Mouse (Mus musculus): ENCODE data around the gene Atp6v0e. TPM values are rescaled to one million over a fixed set of nuclear protein-coding genes. Genes with fewer than 3 reads are reported as not detected.

Gene Atp6v0e
- total RNA-seq, 1 experiment from 2014 or later: 246 TPM

DNA sequence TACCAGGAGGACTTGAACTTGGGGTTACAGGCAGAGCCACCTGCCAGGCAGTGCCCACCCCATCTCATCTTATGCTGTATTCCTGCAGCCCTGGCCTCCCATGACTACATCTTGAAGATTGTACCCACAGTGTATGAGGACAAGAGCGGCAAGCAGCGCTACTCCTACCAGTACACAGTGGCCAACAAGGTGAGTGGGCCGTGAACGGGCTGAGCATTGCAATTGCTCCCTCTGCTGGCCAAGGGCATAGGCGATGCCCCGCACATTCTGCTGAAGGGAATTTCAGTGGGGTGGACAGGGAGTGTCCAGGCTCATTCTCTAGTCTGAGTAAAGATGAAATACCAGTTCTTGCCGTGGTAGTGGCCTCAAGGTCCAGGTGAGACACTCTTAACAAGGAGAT lies 24.4 kb upstream of the Atp6v0e start:
- peak; percentile 76 for ATAC-seq (replicated peaks; ENCODE audit: low read depth, poor library complexity, severe bottlenecking)

DNA sequence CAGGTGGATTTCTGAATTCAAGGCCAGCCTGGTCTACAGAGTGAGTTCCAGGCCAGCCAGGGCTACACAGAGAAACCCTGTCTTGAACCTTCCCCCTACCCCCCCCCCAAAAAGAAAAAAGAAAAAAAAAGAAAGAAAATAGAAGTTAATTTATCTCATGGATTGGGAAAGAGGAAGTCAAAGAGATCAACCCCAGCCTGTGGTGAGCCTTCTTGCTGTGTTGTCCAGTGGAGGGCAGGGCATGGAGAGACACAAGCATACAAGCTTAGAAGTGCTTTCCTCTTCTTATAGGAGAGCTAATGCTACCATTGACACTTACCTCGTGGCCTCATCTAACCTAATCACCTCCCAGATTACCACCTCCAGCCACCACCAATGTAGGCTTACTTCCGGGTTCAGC lies 23.2 kb upstream of the Atp6v0e start:
- ATAC-seq (replicated peaks; ENCODE audit: low read depth, poor library complexity, severe bottlenecking): 0 out of 2 replicates have a peak, but pooled peaks have one; percentile 40

DNA sequence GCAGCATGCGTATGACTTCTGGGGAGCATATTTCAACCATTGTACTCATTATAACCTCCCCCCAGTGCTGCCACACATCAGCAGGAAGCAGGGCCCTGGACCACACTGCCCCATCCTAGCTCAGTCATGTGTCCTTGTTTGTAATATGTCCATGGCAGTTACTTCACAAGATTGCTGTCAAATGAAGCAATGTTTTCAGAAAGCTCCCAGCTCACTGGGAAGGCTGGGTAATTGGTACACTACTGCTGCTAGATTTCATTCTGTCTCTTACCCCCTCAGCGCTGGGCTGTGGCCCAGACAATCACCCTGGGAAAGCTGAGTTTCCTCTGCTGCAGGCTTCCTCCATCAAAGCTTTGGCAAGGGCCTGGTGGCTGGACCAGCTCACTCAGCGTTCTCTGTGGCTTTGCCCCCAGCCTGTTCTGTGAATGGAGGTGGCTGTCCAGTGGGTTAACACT lies 22.7 kb upstream of the Atp6v0e start:
- ATAC-seq (replicated peaks; ENCODE audit: low read depth, poor library complexity, severe bottlenecking): no peak

DNA sequence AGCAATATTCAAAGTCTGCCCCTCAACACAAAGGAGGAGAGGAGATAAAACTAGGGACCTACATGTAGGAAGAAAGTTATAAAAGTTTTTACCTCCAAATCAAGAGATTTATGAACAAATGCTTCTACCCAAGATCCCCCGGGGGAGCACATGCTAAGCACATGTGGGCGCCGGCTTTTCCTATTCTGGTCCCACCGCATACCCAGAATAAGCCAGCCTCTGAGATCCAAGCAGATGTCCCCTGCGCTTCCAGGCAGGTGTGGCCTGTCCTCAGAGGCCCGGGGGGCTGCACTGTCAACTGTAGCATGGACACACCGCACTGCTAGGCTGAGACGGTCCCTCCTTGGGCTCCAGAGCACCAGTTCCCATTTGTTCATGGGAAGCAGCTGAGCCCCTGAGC lies 19.6 kb upstream of the Atp6v0e start:
- ATAC-seq (replicated peaks; ENCODE audit: low read depth, poor library complexity, severe bottlenecking): no peak

DNA sequence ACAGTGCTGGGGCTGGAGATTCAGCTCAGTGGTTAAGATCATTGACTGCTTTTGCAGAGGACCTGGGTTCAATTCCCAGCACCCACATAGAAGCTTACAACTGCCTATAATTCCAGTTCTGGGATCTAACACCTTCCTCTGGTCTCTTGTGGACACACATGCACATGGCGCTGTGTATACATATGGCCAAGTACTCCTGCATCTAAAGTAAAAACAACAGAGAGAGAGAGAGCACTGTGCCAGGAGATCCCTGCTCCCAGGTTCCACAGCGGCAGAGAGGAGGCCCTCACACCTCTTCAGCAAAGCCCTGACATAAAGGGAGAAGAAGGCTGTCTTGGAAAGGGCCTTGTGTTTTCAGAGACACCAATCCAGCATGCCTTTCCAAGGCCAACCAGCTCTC lies 19.0 kb upstream of the Atp6v0e start:
- ATAC-seq (replicated peaks; ENCODE audit: low read depth, poor library complexity, severe bottlenecking): no peak

DNA sequence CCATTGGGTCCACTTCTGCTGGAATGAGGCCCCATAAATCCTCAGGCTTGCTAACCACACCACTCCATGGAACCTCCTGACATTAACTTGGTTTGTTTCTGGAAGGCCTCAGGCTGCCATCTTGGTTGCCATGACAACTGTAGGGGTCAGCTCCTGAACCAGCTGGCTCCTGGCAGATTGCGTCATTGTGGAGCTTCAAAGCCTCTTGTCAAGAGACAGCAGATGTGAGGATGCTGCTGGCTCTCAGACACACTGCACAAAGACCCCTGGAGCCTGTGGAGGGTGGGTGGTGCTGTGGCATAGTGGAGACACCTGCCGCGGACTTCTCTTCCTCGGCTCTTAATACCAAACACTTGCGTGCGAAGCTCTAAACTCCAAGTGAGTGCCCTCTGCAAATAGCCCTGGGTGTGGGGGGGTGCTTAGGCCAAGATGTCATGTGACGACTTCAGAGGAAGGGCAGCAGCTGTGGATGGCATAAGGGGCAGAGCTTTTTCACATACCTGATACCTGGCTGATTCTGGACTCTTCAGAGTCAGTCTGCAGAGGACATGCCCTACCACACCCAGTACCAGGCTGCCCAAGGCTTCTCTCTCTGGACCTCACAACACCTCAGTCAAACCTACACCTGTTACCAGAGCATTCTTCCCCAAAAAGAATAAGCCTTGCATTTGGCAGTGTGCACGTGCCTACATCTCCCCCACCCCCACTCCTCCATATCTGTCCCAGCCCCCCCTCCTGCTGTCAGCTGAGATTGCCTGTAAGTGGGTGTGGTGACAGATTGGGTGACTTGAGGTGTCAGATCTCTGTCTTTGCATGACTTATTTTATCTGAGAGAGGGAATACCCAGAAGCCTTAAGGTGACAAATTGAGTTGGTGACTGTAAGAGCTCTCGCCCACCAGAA lies 18.3 kb upstream of the Atp6v0e start:
- ATAC-seq (replicated peaks; ENCODE audit: low read depth, poor library complexity, severe bottlenecking): no peak

DNA sequence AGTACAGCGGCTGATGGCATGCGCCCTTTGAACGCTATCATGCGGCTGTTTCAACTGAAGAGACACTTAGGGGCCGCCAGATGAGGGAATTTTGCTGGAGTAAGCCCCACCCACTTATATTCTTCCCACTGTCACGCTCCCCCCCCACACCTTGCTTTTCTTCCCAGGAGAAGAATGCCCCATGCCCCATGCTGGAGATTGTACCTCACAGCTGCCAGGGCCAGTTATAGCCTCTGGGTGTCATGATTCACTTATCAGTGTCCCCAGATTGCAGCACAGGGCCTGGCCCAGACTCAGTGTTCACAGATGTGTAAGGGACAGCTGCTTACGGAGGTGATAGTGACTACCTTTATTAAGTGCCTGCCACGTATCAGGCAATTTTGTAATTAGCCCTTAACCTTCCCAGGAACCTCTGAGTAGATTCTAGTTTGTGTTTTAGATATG lies 17.6 kb upstream of the Atp6v0e start:
- ATAC-seq (replicated peaks; ENCODE audit: low read depth, poor library complexity, severe bottlenecking): no peak

DNA sequence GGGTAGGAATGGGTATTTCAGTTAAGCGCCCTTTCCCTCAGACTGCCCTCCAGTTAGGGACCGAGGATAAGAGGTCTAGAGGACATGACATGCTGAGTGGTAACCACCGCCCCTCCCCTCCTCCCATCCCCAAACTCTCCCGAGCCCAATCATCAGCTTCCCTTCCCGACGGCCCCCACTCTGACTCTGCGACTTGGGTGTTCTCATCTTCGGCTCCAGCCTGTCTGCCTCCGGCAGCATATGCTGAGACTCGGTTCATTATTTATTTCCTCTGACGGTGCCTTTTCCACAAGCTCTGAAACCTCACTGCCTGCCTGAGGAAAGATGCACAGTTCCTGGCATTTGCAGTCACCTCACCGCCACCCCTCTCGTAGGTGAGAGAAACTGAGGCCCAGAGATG lies 15.7 kb upstream of the Atp6v0e start:
- ATAC-seq (replicated peaks; ENCODE audit: low read depth, poor library complexity, severe bottlenecking): no peak

DNA sequence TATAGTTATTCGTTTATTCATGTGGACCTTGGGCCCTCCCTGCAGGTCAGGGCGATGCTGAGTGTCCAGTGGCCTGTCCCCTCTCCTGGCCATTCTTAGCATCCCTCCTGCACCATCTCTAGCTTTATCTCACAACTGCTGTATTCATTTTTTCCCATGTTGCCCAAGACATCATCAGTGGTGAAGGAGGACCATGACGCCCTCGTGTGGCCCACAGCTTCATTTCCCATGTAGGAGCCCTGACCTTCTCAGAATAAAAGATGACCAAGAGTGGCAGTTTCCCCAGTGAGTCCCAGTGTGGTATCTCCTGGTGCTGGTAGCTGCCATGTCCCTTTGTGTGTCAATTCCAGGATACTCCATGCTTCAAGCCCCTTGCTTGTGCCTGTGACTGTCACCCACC lies 13.5 kb upstream of the Atp6v0e start:
- ATAC-seq (replicated peaks; ENCODE audit: low read depth, poor library complexity, severe bottlenecking): no peak

DNA sequence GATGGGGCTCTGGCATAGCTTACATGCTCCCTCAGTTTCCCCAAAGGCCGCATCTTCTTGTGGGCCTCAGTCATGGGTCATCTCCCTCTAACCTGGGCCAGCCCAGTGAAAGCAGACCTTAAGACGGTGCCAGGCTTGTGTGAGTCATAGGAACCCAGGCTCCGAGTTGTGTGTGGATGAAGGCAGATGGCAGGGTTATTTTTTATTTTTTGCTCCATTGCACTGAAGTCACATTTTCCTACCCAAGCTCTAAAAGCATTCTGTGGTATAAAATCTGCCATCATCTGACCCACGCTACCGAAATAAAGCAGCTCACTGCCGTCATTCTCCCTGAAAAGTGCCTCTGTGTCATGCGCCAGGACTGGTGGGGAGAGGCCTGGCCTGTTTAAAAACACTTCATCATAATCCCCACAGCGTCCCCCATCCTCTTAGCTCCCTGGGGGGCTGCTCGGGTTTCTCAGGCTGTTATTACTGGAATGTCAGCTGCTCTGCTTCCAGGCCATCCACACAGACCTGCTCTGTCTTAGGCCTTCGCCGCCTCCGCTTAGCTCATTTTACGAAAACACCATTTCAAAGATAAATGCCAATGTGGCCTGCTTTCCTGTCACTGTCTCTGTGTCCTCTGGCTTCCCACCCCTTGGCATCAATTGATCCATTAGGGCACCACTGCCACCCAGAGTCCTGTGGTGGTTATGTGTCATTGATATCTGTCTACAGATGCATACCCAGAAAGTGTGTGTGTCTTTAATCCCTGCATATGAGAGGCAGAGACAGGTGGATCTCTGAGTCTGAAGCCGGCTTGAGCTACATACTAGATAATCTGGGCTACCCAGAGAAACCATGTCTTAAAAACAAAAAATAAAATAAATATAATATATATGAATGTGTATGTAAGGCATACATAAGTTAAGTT lies 12.3 kb upstream of the Atp6v0e start:
- ATAC-seq (replicated peaks; ENCODE audit: low read depth, poor library complexity, severe bottlenecking): no peak

DNA sequence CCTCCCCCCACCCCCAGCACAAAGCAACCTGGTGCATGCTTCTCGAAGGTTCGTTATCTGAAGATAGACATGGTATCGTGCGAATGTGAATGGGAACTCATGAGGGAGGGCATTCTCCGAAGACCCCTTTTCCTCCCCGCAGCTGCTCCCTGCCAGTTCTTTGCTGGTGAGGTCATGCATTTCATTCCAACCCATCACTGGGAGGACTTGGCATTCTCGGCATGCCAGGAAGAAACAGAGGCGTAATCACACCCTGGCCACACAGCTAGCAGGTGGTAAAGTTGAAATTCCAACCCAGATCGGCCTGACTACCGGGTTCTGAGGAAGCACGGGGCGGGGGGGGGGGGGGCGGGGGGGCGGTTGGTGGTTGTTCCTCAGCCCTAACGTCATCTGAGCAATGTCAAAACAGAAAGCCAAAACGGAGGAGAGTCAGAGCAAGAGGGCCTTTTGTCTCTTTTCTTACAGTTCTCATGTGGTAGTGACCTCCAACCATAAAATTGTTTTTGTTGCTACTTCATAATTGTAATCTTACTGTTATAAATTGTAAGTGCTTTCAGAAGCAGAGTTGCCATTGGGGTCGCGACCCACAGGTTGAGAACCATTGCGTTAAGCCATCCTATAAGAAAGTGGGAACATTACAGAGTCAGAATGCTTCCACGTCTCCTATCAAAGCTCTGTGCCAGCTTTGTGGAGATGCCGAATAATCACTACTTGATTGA lies 4.0 kb upstream of the Atp6v0e start:
- no peak for ATAC-seq (replicated peaks; ENCODE audit: low read depth, poor library complexity, severe bottlenecking)

DNA sequence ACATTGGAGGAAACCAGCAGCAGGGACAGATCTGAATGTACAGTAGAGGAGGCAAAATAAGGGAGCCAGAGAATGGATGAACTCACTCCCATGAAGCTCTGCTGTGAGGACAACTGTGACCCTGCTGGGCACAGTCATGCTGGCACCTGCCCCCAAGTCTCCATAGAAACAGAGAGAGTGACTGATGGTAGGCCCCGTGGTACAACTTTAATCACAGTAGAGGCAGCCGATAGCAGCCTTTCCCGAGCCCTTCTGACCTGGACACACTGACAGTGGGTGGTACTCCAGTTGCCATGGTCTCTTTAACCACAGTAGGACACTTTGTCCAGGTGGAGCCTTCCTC lies 3.5 kb upstream of the Atp6v0e start:
- no peak for ATAC-seq (replicated peaks; ENCODE audit: low read depth, poor library complexity, severe bottlenecking)

DNA sequence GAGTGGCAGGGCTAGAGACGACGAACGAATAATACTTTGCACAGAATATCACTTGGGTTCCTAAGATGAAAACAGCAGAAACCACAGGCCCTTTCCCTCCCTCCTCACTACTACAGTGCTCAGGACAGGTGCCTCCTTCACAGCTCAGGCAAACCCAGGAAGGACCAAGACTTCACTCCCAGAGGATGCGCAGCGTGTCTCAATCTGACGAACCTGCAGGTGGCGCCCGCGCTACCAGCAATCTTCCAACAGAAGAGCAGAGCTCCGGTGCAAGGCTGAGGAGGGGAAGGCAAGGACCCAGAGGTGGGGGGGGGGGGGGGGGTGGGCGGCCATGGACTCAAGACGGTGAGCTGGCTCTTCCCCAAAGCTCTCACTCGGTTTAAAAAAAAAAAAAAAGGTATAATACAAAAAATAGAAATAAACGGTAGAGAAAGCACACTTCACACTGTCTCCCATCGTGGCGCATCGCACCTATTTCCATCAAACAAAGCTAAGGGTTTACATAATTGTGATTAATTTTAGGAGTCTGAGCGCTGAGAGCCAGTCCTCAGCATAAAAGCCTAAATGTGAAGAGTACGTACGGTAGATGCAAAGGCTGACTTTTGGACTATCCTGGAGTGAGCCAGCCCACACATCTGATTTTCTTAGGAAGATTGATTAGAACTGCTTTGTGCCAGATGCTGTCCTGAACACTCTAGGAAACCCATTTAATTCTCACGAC lies 2.7 kb upstream of the Atp6v0e start:
- ATAC-seq (replicated peaks; ENCODE audit: low read depth, poor library complexity, severe bottlenecking): peak; percentile 54

DNA sequence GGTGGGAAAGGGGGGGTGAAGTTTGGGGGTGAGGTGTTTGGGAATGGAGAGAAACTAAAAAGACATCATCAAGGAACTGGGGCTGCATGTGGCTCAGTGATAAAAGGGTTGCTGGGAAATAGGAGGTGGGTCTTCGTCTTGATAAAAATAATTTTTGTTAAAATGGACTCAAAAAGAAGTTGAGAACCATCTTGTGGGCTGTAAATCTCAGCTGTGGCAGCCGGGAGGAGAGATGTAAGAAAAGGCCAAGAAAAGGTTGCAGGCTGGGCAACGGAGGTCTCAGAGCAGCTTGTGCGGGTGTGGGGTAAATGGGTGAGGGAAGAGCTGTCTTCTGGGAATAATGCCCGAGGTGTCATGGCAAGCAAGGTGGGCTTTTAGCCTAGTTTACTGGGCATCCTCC lies 827 bp upstream of the Atp6v0e start:
- no peak for ATAC-seq (replicated peaks; ENCODE audit: low read depth, poor library complexity, severe bottlenecking)

DNA sequence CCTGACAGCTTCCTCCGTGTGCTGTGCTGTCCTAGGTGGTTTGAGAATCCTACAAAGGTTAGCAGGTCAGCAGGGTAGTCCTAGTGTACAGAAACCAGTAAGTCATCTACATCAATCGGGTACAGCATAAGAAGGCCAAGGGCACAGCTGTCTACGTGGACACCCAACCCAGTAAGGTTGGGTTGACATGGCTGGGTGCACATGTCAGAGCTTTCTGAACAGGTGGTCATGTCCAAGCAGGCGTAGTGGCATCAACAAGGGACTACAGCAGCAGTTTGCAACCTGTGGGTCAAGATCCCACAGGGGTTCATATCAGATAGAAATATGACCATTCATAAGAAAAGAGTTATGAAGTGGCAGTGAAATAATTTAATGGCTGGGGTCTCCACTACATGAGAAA lies 2.6 kb downstream of the Atp6v0e start:
- ATAC-seq (replicated peaks; ENCODE audit: low read depth, poor library complexity, severe bottlenecking): no peak

DNA sequence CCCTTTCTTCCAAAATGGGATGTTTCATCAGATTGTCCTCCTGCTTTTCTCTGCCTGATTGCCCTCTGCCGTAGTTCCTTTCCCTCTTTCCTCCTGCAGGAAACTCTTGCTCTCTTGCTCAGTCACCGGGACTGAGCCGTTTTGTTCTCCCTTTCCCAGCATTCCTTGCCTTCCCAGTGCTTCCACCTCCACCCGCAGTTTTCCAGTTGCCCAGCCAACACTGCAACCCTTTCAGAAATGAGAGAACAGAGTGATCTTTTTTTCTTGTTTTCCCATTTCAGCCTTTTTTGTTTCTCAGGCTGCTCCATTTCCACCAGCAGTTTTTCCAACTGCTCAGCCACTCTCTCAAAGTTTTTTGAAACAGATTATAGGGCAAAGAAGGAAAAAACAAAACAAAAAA lies 8.2 kb downstream of the Atp6v0e start:
- ATAC-seq (replicated peaks; ENCODE audit: low read depth, poor library complexity, severe bottlenecking): no peak

DNA sequence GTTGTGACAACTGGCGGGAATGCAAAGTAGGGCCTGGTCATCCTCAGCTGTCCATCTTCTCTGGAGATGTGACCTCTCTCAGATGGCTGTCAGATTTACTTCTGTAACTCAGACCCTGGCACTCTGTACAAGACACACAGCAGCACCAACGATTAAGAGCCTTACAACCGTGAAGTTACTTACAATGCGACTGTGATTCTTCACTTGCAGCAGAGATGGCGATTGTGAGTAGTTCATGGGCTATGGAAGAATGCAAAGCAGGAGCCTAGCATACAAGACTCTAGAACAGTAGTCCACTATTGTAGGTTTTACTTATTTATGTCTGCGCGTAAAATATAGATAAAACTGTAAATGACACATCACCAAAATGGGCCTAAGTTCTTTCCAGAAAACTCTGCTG lies 12.8 kb downstream of the Atp6v0e start:
- ATAC-seq (replicated peaks; ENCODE audit: low read depth, poor library complexity, severe bottlenecking): no peak

DNA sequence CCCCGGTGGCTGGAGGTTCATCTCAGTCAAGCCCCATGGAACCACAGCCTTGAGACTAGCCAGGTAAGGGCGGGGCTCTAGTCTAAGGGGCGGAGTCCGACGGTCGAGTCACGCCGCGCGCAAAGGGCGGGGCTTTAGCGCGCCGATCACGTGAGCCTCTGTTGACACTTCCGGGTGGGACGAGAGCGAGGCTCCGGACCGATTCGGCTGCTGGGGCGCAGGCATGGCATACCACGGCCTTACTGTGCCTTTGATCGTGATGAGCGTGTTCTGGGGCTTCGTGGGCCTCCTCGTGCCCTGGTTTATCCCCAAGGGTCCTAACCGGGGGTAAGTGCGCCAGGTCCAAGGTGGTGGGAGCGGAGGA lies 13.2 kb downstream of the Atp6v0e start:
- ATAC-seq (replicated peaks; ENCODE audit: low read depth, poor library complexity, severe bottlenecking): peak; percentile 95

DNA sequence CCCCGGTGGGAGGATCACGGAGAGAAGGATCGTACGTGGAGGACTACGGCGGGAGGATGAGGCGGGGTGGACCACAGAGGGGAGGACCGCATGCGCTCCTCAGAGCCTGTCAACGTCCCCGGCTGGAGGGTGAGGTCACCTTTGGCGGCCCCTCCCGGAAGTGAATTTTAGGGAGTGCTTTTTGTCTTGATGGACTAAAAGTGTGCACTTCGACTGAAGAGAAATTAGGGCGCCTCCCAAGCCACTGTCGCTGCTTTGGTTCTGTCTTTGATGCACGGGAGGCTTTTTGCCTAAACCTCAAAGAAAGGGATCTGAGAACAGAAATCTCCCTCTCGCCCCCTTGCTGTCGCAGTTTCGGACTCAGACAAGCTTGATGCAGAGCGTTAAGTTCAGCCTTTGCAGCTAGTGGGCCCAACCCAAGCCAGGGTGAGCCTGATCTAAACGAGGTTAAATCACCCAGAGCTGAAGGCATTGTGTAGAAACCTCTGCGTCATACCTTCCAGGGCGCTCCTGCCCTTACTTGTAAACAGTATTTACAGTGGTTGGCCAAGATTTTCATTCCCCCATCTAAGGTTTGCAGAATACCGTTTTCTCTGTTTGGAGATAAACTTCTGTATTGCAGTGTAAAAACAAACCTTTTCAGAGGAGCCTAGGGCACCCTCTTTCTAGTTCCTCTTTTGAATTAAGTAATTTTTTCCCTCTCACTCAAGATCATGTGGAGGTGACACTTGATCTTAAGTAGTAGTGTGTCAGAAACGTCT lies 13.8 kb downstream of the Atp6v0e start:
- peak; percentile 65 for ATAC-seq (replicated peaks; ENCODE audit: low read depth, poor library complexity, severe bottlenecking)
